Mouse (Mus musculus): ENCODE data around the gene Cryzl1.

GRCm38 (mm10) chr16:91644901-91645300 lies 83.9 kb downstream of the Cryzl1 start:
- no peak for TF ChIP-seq CTCF (IDR thresholded peaks at IDR 0.05; ENCODE audit: control insufficient read depth, insufficient read depth, insufficient read length)
- no peak for TF ChIP-seq MYOD1 (IDR thresholded peaks at IDR 0.05; ENCODE audit: control insufficient read depth, insufficient read length, low read depth)
- TF ChIP-seq CEBPB (IDR thresholded peaks at IDR 0.05; ENCODE audit: low read depth), result no peak
- no peak for TF ChIP-seq USF1 (IDR thresholded peaks at IDR 0.05; ENCODE audit: low read depth)
- TF ChIP-seq MAX (IDR thresholded peaks at IDR 0.05), result no peak

Measured in C2C12 (cell line).